Mouse (Mus musculus) lung, embryonic 14.5 days (tissue): ENCODE results near the gene Esx1. TPM values are rescaled to one million over a fixed set of nuclear protein-coding genes. Genes with fewer than 3 reads are reported as not detected.

ENCODE experiments used
- ATAC-seq: fragments of 200-750 bp; cut with Nextera tagmentation; 2 replicates; pipeline ENCODE4 v1.8.0; 2017; ENCODE audit warnings: mild to moderate bottlenecking, moderate TSS enrichment, moderate library complexity; ENCODE audit not compliant: insufficient read depth
- DNase-seq: peaks from one replicate; pipeline ENCODE4 v3.0.0-alpha.2; 2015
- H3K27ac ChIP-seq: fragments of 300-500 bp; sonication (generic); 2 replicates; pipeline ENCODE4 v1.5.1; 2014; ENCODE audit warnings: low read depth, mild to moderate bottlenecking, moderate library complexity
- H3K27me3 ChIP-seq: fragments of 300-500 bp; sonication (generic); 2 replicates; pipeline ENCODE4 v1.6.1; 2014; ENCODE audit warnings: low read length, control low read depth; ENCODE audit not compliant: insufficient read depth
- H3K36me3 ChIP-seq: fragments of 300-500 bp; sonication (generic); 2 replicates; pipeline ENCODE4 v1.6.1; 2014; ENCODE audit warnings: control low read depth; ENCODE audit not compliant: insufficient read depth
- H3K4me1 ChIP-seq: fragments of 300-500 bp; sonication (generic); 2 replicates; pipeline ENCODE4 v1.6.1; 2014; ENCODE audit warnings: antibody characterized with exemption, control low read depth; ENCODE audit not compliant: insufficient read depth
- H3K4me2 ChIP-seq: fragments of 300-500 bp; sonication (generic); 2 replicates; pipeline ENCODE4 v1.6.1; 2014; ENCODE audit warnings: mild to moderate bottlenecking
- H3K4me3 ChIP-seq: fragments of 300-500 bp; sonication (generic); 2 replicates; pipeline ENCODE4 v1.5.1; 2014; ENCODE audit warnings: low read depth, low read length
- H3K9ac ChIP-seq: fragments of 300-500 bp; sonication (generic); 2 replicates; pipeline ENCODE4 v1.6.1; 2014
- H3K9me3 ChIP-seq: fragments of 300-500 bp; sonication (generic); 2 replicates; pipeline ENCODE4 v1.6.1; 2016; ENCODE audit warnings: low read depth, low read length, control low read depth
- CTCF ChIP-seq: IDR thresholded peaks from 2 replicates; pipeline ENCODE4 v1.5.1; 2016; ENCODE audit warnings: antibody characterized with exemption, low read depth
- whole genome bisulfite sequencing: fragments of 180-500 bp; shearing (Covaris S2); extraction: QIAGEN DNeasy Blood & Tissue Kit; methylation state at CpG from one replicate; pipeline ENCODE4 v1.1.7; 2014; 5-methylcytosine and 5-hydroxymethylcytosine counted together
- polyA plus RNA-seq: library from polyadenylated mRNA; unstranded; fragments of >200 nt; fragmentation: Nextera tagmentation; extraction: Ambion mirVana; gene quantifications from 2 replicates; pipeline ENCODE4 v1.2.1, GENCODE M21; 2014

Esx1 gene
- polyA plus RNA-seq, 1 experiment from 2014 or later, result not detected

- Histone ChIP-seq H3K9ac (no peak overlapping the region), H3K27ac (no peak overlapping the region), H3K4me3 (no peak overlapping the region), H3K36me3 (no peaks in the 10 kb centered on the region), H3K9me3 (no peaks in the 10 kb centered on the region), H3K4me1 (no peaks in the 10 kb centered on the region), H3K4me2 (no peak overlapping the region), H3K27me3 (peaks cover 46% of the 10 kb centered on the region)
- 19% methylated on average over 25 of the region's 25 CpGs for WGBS
- DNase-seq, result no peak
- no peak for TF ChIP-seq CTCF
- no peak for ATAC-seq
Observed at GRCm38 (mm10) chrX:137104531-137104930, 17.4 kb downstream of the Esx1 start.

Other genes starting within 250 kb of the Esx1 start
- not detected in 2 replicates for gene H2bfm, start 194.8 kb downstream of the Esx1 start, polyA plus RNA-seq
- 27.6 and 44.5 TPM in 2 replicates for gene Tmsb15b2, start 146.6 kb downstream of the Esx1 start, polyA plus RNA-seq
- gene Tmsb15l, start 145.2 kb downstream of the Esx1 start, polyA plus RNA-seq, result 1.6 and 3.4 TPM in 2 replicates
- gene Tmsb15b1, start 145.2 kb downstream of the Esx1 start, polyA plus RNA-seq, result 22.3 and 24.4 TPM in 2 replicates
- gene Zcchc18, start 128.9 kb downstream of the Esx1 start, polyA plus RNA-seq, result 13.4 and 15.6 TPM in 2 replicates
- gene Slc25a53, start 83.8 kb downstream of the Esx1 start, polyA plus RNA-seq, result 11.1 and 11.4 TPM in 2 replicates
- gene Fam199x, start 72.5 kb downstream of the Esx1 start, polyA plus RNA-seq, result 14.3 and 14.9 TPM in 2 replicates